Mouse (Mus musculus) heart, adult 2 months (tissue): ENCODE data around the gene Dock2.

Experiments
- CTCF ChIP-seq: fragments of 200-600 bp; IDR thresholded peaks from 2 replicates; pipeline ENCODE4 v1.8.1; 2022; ENCODE audit warnings: antibody characterized with exemption, mild to moderate bottlenecking, moderate library complexity
- POLR2A ChIP-seq: fragments of 200-500 bp; IDR thresholded peaks from 2 replicates; pipeline ENCODE4 v1.6.1; 2011; ENCODE audit warnings: mild to moderate bottlenecking, low read depth, low read length, control low read depth; ENCODE audit not compliant: insufficient read depth

DNA sequence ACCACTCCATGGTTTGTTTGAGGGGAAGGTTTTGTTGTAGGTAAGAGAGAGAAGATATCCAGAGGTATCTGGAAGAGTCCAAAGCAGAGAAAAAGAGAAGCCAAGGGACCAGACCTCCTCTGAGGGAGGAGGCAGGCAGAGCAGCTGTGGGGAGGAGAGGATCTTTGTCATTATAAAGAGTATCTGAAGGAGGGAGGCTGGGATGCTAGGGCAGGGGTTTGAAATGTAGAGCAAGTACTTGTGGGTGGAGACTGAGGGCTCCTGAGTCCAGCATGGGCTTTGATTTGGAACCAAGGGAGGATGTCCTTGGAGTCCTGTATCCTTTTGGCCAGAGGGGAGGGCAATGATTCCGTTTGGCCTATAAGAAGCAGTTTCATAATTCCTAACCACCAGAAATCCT, 346.2 kb downstream of the Dock2 start:
- TF ChIP-seq CTCF (no peak), POLR2A (no peak)
